Comparison of ENCODE assay signal across 17 mouse cellular contexts in the genomic region with DNA sequence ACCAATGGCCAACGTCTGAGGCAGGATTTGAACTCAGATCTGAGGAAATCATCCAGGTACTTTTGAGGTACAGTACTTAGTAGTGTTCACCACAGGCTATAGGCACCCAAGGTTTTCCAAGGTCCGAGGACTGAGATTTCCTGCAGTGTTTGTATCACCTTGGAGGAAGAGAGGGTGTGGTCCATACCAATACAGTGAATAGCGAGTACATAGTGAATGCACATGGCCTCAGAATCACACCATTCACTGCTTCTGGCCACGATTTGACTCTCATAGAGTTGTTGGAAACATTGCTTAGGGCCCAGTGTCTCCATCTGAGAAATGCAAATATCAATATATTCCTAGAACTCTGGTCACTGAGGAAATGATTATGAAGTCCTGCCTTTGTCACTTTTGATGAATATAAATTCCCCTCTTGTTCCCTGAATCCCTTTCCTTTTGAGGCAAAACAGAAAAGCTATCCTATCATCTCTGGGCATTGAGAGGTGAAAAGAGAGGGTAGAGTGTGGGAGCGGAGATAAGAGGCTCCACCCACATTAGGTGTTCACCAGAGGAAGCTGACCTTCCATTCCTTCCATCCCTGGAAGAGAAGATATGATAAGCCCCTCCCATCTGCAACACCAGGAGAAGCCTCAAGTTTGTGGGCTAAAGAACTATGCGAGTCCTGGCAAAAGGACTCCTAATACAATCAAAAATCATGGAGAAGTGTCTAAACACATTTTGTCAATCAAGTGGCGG.
DNase-seq lines count a peak whose midpoint lies in the region; ATAC-seq lines count a peak whose summit lies in the region.
"Had no signal": no experiment of that assay in that cellular context is flagged by ENCODE, and none has a peak within 500 bp of the region (broad histone marks: within the 10 kb centered on the region; RNA-seq: fewer than 3 reads in every experiment).

No protein-coding gene starts in this region.

- 86% methylated on average over 7 of the region's 7 CpGs for WGBS in kidney, embryonic 15.5 days
- WGBS in liver, embryonic 13.5 days (ENCODE audit: insufficient replicate concordance) = 44% methylated on average over 7 of the region's 7 CpGs

- DNase-seq in kidney, postnatal 14 days = no peak
- DNase-seq in c-Kit-positive CD71-positive TER-119-positive erythroid progenitor cells, embryonic 14.5 days (ENCODE audit: low spot score) = peak; percentile 69
- peak; percentile 63 for DNase-seq in liver, embryonic 13.5 days
- DNase-seq in adrenal gland, adult 18-20 months (ENCODE audit: low spot score in 2 of 2) = no peak
- DNase-seq in adrenal gland, postnatal 36 days = no peak
- DNase-seq in cerebellum, adult 9-11 months = no peak
- DNase-seq: adrenal gland, adult 2 months; cerebellum, adult 8-10 months; gastrocnemius, postnatal 10 days; heart, postnatal 4 days; kidney, adult 8-10 months; kidney, postnatal 4 days; lung, postnatal 10 days had no signal

- no peak overlapping the region for H3K4me3 ChIP-seq in kidney, embryonic 15.5 days (replicated peaks)
- no peak overlapping the region; the same call in 1 of the 2 replicates for H3K4me3 ChIP-seq in liver, embryonic 13.5 days (replicated peaks)
- H3K4me3 ChIP-seq: embryonic facial prominence, embryonic 13.5 days; midbrain, embryonic 12.5 days had no signal

- peaks cover 30% of the 10 kb centered on the region for H3K4me1 ChIP-seq in kidney, embryonic 15.5 days
- H3K4me1 ChIP-seq in liver, embryonic 13.5 days (replicated peaks) = peaks cover 88% of the 10 kb centered on the region

- no peak overlapping the region for H3K9ac ChIP-seq in kidney, embryonic 15.5 days
- peak overlapping the region; percentile 56 for H3K9ac ChIP-seq in liver, embryonic 13.5 days
- H3K9ac ChIP-seq: embryonic facial prominence, embryonic 13.5 days; midbrain, embryonic 12.5 days had no signal

- no peaks in the 10 kb centered on the region for H3K9me3 ChIP-seq in kidney, embryonic 15.5 days (replicated peaks)
- no peaks in the 10 kb centered on the region for H3K9me3 ChIP-seq in liver, embryonic 13.5 days (replicated peaks)
- H3K9me3 ChIP-seq: embryonic facial prominence, embryonic 13.5 days; midbrain, embryonic 12.5 days had no signal

- peak; percentile 73; the same call in 1 of the 2 replicates for ATAC-seq in kidney, embryonic 15.5 days (replicated peaks; ENCODE audit: low FRiP score)
- ATAC-seq in liver, embryonic 13.5 days (ENCODE audit: low read depth) = peak; percentile 95
- ATAC-seq: hindbrain, postnatal 0 days had no signal

- H3K4me2 ChIP-seq in kidney, embryonic 15.5 days = no peak overlapping the region
- H3K4me2 ChIP-seq in liver, embryonic 13.5 days = peak overlapping the region; percentile 54
- H3K4me2 ChIP-seq: embryonic facial prominence, embryonic 13.5 days; midbrain, embryonic 12.5 days had no signal

- no peaks in the 10 kb centered on the region for H3K27me3 ChIP-seq in kidney, embryonic 15.5 days
- H3K27me3 ChIP-seq in liver, embryonic 13.5 days = no peaks in the 10 kb centered on the region
- H3K27me3 ChIP-seq: embryonic facial prominence, embryonic 13.5 days; midbrain, embryonic 12.5 days had no signal

- peaks cover 16% of the 10 kb centered on the region for H3K36me3 ChIP-seq in kidney, embryonic 15.5 days
- no peaks in the 10 kb centered on the region for H3K36me3 ChIP-seq in liver, embryonic 13.5 days
- H3K36me3 ChIP-seq: midbrain, embryonic 12.5 days had no signal

- H3K27ac ChIP-seq in kidney, embryonic 15.5 days = no peak overlapping the region
- peak overlapping the region; percentile 96 for H3K27ac ChIP-seq in liver, embryonic 13.5 days
- H3K27ac ChIP-seq: embryonic facial prominence, embryonic 13.5 days; hindbrain, postnatal 0 days; midbrain, embryonic 12.5 days had no signal

Comparison
In these comparisons a context has a peak if more than half of its experiments do, and no peak if none do; other contexts are left out.
1. DNase-seq: peak in c-Kit-positive CD71-positive TER-119-positive erythroid progenitor cells, embryonic 14.5 days (single experiment) and liver, embryonic 13.5 days (single experiment); none in kidney, postnatal 14 days (single experiment), adrenal gland, adult 18-20 months (0 of 2), adrenal gland, postnatal 36 days (0 of 2) and cerebellum, adult 9-11 months (single experiment).